Mouse (Mus musculus): ENCODE measurements at regions not wholly inside any gene's neighbourhood (a gene's known extent, or its start where the extent isn't known, plus 50 kb on each side); places are given as distances from the start of the nearest gene placed in this dataset.

DNA sequence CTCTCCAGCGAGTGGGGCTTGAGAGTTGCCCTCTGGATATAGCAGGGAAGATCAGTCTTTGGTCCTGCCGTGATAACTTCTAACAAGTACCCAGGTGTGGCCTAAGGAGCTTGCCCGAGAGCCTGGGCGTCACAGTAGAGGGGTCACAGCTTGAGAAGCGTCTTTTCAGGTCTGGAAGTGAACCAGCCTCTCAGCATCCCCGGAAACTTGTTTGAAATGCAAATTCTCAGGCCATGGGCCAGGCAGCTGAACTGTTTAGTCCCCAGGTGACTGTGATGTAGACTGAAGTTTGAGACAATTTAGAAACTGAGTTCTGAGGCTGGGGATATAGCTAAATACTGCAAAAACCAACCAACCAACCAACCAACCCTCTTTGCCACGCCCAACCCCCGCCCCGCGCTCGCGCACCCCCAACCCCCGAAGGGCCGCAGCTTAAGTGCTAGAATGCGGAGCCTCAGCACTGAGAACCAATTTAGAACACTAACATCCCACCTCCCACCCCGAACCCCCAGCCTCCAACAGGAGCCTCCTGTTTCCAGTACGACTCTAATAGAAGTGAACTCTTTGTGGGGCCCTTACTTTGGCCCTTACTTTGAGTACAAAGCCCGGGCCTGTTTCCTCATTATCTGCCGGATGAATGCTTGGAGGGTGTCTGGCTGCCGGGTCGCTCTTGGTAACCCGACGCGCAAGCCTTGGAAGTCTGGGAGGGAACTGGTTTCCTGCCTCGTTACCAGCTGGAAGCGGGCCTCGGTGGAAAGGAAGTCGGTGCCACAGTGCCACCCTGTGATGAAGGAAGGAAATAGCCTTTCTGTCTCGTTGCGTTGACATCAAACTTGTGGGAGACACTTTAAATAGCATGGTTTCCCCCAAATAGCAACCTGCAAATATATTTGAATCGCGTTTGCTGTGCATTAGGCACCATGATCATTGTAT is 68.1 kb upstream of the Slc1a4 start:
- TF ChIP-seq CTCF (IDR thresholded peaks at IDR 0.05; ENCODE audit: low read depth, low read length) (peak; percentile 54; the same call in 1 of the 2 replicates), POLR2A (IDR thresholded peaks at IDR 0.05; ENCODE audit: borderline replicate concordance, low read depth, low read length) (no peak)
